Mouse (Mus musculus) olfactory bulb, adult 2 months (tissue): ENCODE measurements around the gene AC124502.3.

Source experiments
- CTCF ChIP-seq: fragments of 200-500 bp; IDR thresholded peaks from 2 replicates; pipeline ENCODE4 v1.5.1; 2012; ENCODE audit warnings: low read depth, mild to moderate bottlenecking, low read length, moderate library complexity; ENCODE audit not compliant: insufficient read depth
- POLR2A ChIP-seq: fragments of 200-500 bp; IDR thresholded peaks from 2 replicates; pipeline ENCODE4 v1.6.1; 2012; ENCODE audit warnings: mild to moderate bottlenecking, low read depth, low read length, moderate library complexity; ENCODE audit not compliant: insufficient read depth

- TF ChIP-seq CTCF (no peak), POLR2A (no peak)
Observed at GRCm38 (mm10) chr19:5072389-5073019, 33.8 kb downstream of the AC124502.3 start.
